In genomic region chr16:43174815-43175214, GRCm38 (mm10) we compare ENCODE assay signal across 18 mouse cellular contexts.
"Had no signal": no experiment of that assay in that cellular context is flagged by ENCODE, and none has a peak within 500 bp of the region (broad histone marks: within the 10 kb centered on the region; RNA-seq: fewer than 3 reads in every experiment).

No protein-coding gene starts in this region.

- H3K27me3 ChIP-seq: midbrain, embryonic 13.5 days; midbrain, embryonic 15.5 days; neural tube, embryonic 13.5 days; neural tube, embryonic 15.5 days had no signal

- H3K4me3 ChIP-seq: midbrain, embryonic 10.5 days; midbrain, embryonic 13.5 days; midbrain, embryonic 15.5 days; myocyte; neural tube, embryonic 13.5 days; neural tube, embryonic 15.5 days had no signal

- H3K27ac ChIP-seq: midbrain, embryonic 10.5 days; midbrain, embryonic 13.5 days; midbrain, embryonic 15.5 days; neural tube, embryonic 13.5 days; neural tube, embryonic 15.5 days had no signal

- H3K36me3 ChIP-seq: midbrain, embryonic 10.5 days; midbrain, embryonic 13.5 days; midbrain, embryonic 15.5 days; neural tube, embryonic 13.5 days; neural tube, embryonic 15.5 days had no signal

- H3K4me2 ChIP-seq: lung, embryonic 14.5 days; midbrain, embryonic 13.5 days; midbrain, embryonic 15.5 days; neural tube, embryonic 13.5 days; neural tube, embryonic 15.5 days had no signal

- H3K9ac ChIP-seq: lung, embryonic 14.5 days; midbrain, embryonic 13.5 days; midbrain, embryonic 15.5 days; neural tube, embryonic 13.5 days; neural tube, embryonic 15.5 days had no signal

- H3K4me1 ChIP-seq: midbrain, embryonic 15.5 days; neural tube, embryonic 13.5 days; neural tube, embryonic 15.5 days had no signal

- DNase-seq: lung, adult 18-20 months; lung, embryonic 14.5 days; lung, postnatal 10 days; lung, postnatal 4 days; retina, postnatal 1 day; right cerebral cortex, adult 18-20 months; right cerebral cortex, postnatal 25 days; right cerebral cortex, postnatal 4 days; spleen, adult 18-20 months; thymus, adult 18-20 months; thymus, postnatal 14 days; thymus, postnatal 36 days had no signal

- H3K9me3 ChIP-seq: midbrain, embryonic 10.5 days; midbrain, embryonic 13.5 days; midbrain, embryonic 15.5 days; neural tube, embryonic 13.5 days; neural tube, embryonic 15.5 days had no signal
